Mouse (Mus musculus) hindbrain, embryonic 12.5 days (tissue): ENCODE results near the gene Lemd2. TPM values are rescaled to one million over a fixed set of nuclear protein-coding genes. Genes with fewer than 3 reads are reported as not detected.

Experiments used
- ATAC-seq: fragments of 200-750 bp; cut with Nextera tagmentation; 2 replicates; pipeline ENCODE4 v1.8.0; 2017; ENCODE audit warnings: moderate TSS enrichment; ENCODE audit not compliant: low FRiP score
- H3K27ac ChIP-seq: fragments of 300-500 bp; sonication (generic); 2 replicates; pipeline ENCODE4 v1.5.1; 2016; ENCODE audit warnings: mild to moderate bottlenecking
- H3K27me3 ChIP-seq: fragments of 300-500 bp; sonication (generic); 2 replicates; pipeline ENCODE4 v1.6.1; 2016; ENCODE audit warnings: mild to moderate bottlenecking
- H3K36me3 ChIP-seq: fragments of 300-500 bp; sonication (generic); 2 replicates; pipeline ENCODE4 v1.6.1; 2016; ENCODE audit warnings: mild to moderate bottlenecking
- H3K4me1 ChIP-seq: fragments of 300-500 bp; sonication (generic); 2 replicates; pipeline ENCODE4 v1.6.1; 2016
- H3K4me2 ChIP-seq: fragments of 300-500 bp; sonication (generic); replicated peaks from 2 replicates; pipeline ENCODE4 v1.6.1; 2016; ENCODE audit warnings: mild to moderate bottlenecking
- H3K4me3 ChIP-seq: fragments of 300-500 bp; sonication (generic); 2 replicates; pipeline ENCODE4 v1.5.1; 2016; ENCODE audit warnings: mild to moderate bottlenecking
- H3K9ac ChIP-seq: fragments of 300-500 bp; sonication (generic); 2 replicates; pipeline ENCODE4 v1.6.1; 2016; ENCODE audit warnings: mild to moderate bottlenecking, moderate library complexity
- H3K9me3 ChIP-seq: fragments of 300-500 bp; sonication (generic); replicated peaks from 2 replicates; pipeline ENCODE4 v1.6.1; 2016; ENCODE audit warnings: mild to moderate bottlenecking
- WGBS: fragments of 180-500 bp; shearing (Covaris S2); methylation state at CpG from one replicate; pipeline ENCODE4 v1.1.7; 2016; 5-methylcytosine and 5-hydroxymethylcytosine counted together
- polyA plus RNA-seq: library from polyadenylated mRNA; unstranded; fragments of >200 nt; fragmentation: Nextera tagmentation; extraction: Ambion mirVana; gene quantifications from 2 replicates; pipeline ENCODE4 v1.2.1, GENCODE M21; 2016

The Lemd2 gene
- polyA plus RNA-seq, 1 experiment from 2014 or later = 38.2 TPM

- no peaks in the 10 kb centered on the region for H3K27me3 ChIP-seq
- H3K27ac ChIP-seq = no peak overlapping the region
- no peak for ATAC-seq
- 81% methylated on average over 6 of the region's 6 CpGs for WGBS
- H3K4me3 ChIP-seq = no peak overlapping the region
- H3K36me3 ChIP-seq = no peaks in the 10 kb centered on the region
- H3K4me2 ChIP-seq = no peak overlapping the region
- peaks cover 9% of the 10 kb centered on the region for H3K4me1 ChIP-seq
- no peak overlapping the region for H3K9ac ChIP-seq
- H3K9me3 ChIP-seq = no peaks in the 10 kb centered on the region
These were observed 37.4 kb downstream of the Lemd2 start for GRCm38 (mm10) chr17:27166901-27167300.

GRCm38 (mm10) chr17:27165054-27165773 is 39.1 kb downstream of the Lemd2 start:
- H3K4me2 ChIP-seq = no peak overlapping the region
- no peak overlapping the region for H3K9ac ChIP-seq
- ATAC-seq = no peak
- no peaks in the 10 kb centered on the region for H3K9me3 ChIP-seq
- H3K4me1 ChIP-seq = peaks cover 9% of the 10 kb centered on the region
- no peak overlapping the region for H3K27ac ChIP-seq
- no peaks in the 10 kb centered on the region for H3K36me3 ChIP-seq
- no peaks in the 10 kb centered on the region for H3K27me3 ChIP-seq
- 72% methylated on average over 8 of the region's 8 CpGs for WGBS
- no peak overlapping the region for H3K4me3 ChIP-seq

GRCm38 (mm10) chr17:27160905-27161304 is 43.4 kb downstream of the Lemd2 start:
- Histone ChIP-seq H3K9me3 (no peaks in the 10 kb centered on the region), H3K27ac (no peak overlapping the region), H3K9ac (no peak overlapping the region), H3K4me3 (no peak overlapping the region), H3K36me3 (no peaks in the 10 kb centered on the region), H3K4me1 (peaks cover 7% of the 10 kb centered on the region; the same call in 1 of the 2 replicates), H3K4me2 (no peak overlapping the region), H3K27me3 (0 out of 2 replicates have a peak, but pooled peaks cover 3% of the 10 kb centered on the region)
- ATAC-seq = no peak
- 80% methylated on average over 4 of the region's 4 CpGs for WGBS

- WGBS = 78% methylated on average over 7 of the region's 7 CpGs
These were observed 45.1 kb downstream of the Lemd2 start for GRCm38 (mm10) chr17:27159169-27159568.

GRCm38 (mm10) chr17:27158439-27158838 is 45.8 kb downstream of the Lemd2 start:
- 0 out of 2 replicates have a peak, but pooled peaks cover 3% of the 10 kb centered on the region for H3K27me3 ChIP-seq
- H3K4me1 ChIP-seq = peaks cover 13% of the 10 kb centered on the region
- 83% methylated on average over 6 of the region's 6 CpGs for WGBS
- no peak overlapping the region for H3K4me3 ChIP-seq
- H3K9ac ChIP-seq = no peak overlapping the region
- H3K27ac ChIP-seq = no peak overlapping the region
- no peak for ATAC-seq
- no peaks in the 10 kb centered on the region for H3K9me3 ChIP-seq
- H3K4me2 ChIP-seq = no peak overlapping the region
- no peaks in the 10 kb centered on the region for H3K36me3 ChIP-seq

More at GRCm38 (mm10) chr17:27159169-27159568, 45.1 kb downstream of the Lemd2 start:
- no peaks in the 10 kb centered on the region for H3K36me3 ChIP-seq
- no peaks in the 10 kb centered on the region for H3K9me3 ChIP-seq
- H3K4me1 ChIP-seq = peaks cover 8% of the 10 kb centered on the region
- H3K27ac ChIP-seq = no peak overlapping the region
- no peak for ATAC-seq
- H3K4me3 ChIP-seq = no peak overlapping the region
- H3K9ac ChIP-seq = no peak overlapping the region
- H3K4me2 ChIP-seq = no peak overlapping the region
- 0 out of 2 replicates have a peak, but pooled peaks cover 3% of the 10 kb centered on the region for H3K27me3 ChIP-seq

- no peak overlapping the region for H3K27ac ChIP-seq
- 0 out of 2 replicates have a peak, but pooled peaks cover 5% of the 10 kb centered on the region for H3K27me3 ChIP-seq
- H3K4me3 ChIP-seq = no peak overlapping the region
- ATAC-seq = no peak
- whole genome bisulfite sequencing = 78% methylated on average over 8 of the region's 8 CpGs
- H3K4me1 ChIP-seq = peaks cover 17% of the 10 kb centered on the region
- H3K4me2 ChIP-seq = no peak overlapping the region
- no peaks in the 10 kb centered on the region for H3K36me3 ChIP-seq
- H3K9ac ChIP-seq = no peak overlapping the region
- no peaks in the 10 kb centered on the region for H3K9me3 ChIP-seq
These were observed 48.5 kb downstream of the Lemd2 start for GRCm38 (mm10) chr17:27155752-27156151.

- no peak overlapping the region for H3K4me3 ChIP-seq
- no peaks in the 10 kb centered on the region for H3K9me3 ChIP-seq
- ATAC-seq = no peak
- 83% methylated on average over 6 of the region's 6 CpGs for WGBS
- H3K9ac ChIP-seq = no peak overlapping the region
- H3K4me1 ChIP-seq = peaks cover 24% of the 10 kb centered on the region
- no peak overlapping the region for H3K4me2 ChIP-seq
- H3K36me3 ChIP-seq = no peaks in the 10 kb centered on the region
- 0 out of 2 replicates have a peak, but pooled peaks cover 5% of the 10 kb centered on the region for H3K27me3 ChIP-seq
- H3K27ac ChIP-seq = no peak overlapping the region
These were observed 49.4 kb downstream of the Lemd2 start for GRCm38 (mm10) chr17:27154881-27155280.

- Histone ChIP-seq H3K9me3 (no peaks in the 10 kb centered on the region), H3K27me3 (0 out of 2 replicates have a peak, but pooled peaks cover 5% of the 10 kb centered on the region), H3K4me3 (no peak overlapping the region), H3K36me3 (no peaks in the 10 kb centered on the region), H3K4me2 (no peak overlapping the region), H3K4me1 (peaks cover 30% of the 10 kb centered on the region), H3K9ac (0 out of 2 replicates have a peak overlapping the region, but pooled peaks have one; percentile 23), H3K27ac (no peak overlapping the region)
- WGBS = 89% methylated on average over 14 of the region's 14 CpGs
- ATAC-seq = no peak
These were observed 50.0 kb downstream of the Lemd2 start for GRCm38 (mm10) chr17:27154256-27154655.

- Histone ChIP-seq H3K27ac (no peak overlapping the region), H3K4me3 (no peak overlapping the region), H3K4me2 (no peak overlapping the region), H3K9me3 (no peaks in the 10 kb centered on the region), H3K9ac (0 out of 2 replicates have a peak overlapping the region, but pooled peaks have one; percentile 23), H3K4me1 (peaks cover 33% of the 10 kb centered on the region), H3K36me3 (no peaks in the 10 kb centered on the region), H3K27me3 (0 out of 2 replicates have a peak, but pooled peaks cover 5% of the 10 kb centered on the region)
- no peak for ATAC-seq
- 63% methylated on average over 9 of the region's 9 CpGs for WGBS
These were observed 50.5 kb downstream of the Lemd2 start for GRCm38 (mm10) chr17:27153773-27154193.

GRCm38 (mm10) chr17:27152976-27153723 is 51.1 kb downstream of the Lemd2 start:
- no peaks in the 10 kb centered on the region for H3K36me3 ChIP-seq
- no peaks in the 10 kb centered on the region for H3K9me3 ChIP-seq
- H3K9ac ChIP-seq = no peak overlapping the region
- ATAC-seq = no peak
- H3K4me3 ChIP-seq = no peak overlapping the region
- 55% methylated on average over 8 of the region's 8 CpGs for WGBS
- H3K27ac ChIP-seq = no peak overlapping the region
- H3K4me1 ChIP-seq = peaks cover 39% of the 10 kb centered on the region
- H3K4me2 ChIP-seq = no peak overlapping the region
- 0 out of 2 replicates have a peak, but pooled peaks cover 2% of the 10 kb centered on the region for H3K27me3 ChIP-seq

- WGBS = 66% methylated on average over 8 of the region's 8 CpGs
These were observed 52.9 kb downstream of the Lemd2 start for GRCm38 (mm10) chr17:27151411-27151810.

GRCm38 (mm10) chr17:27150871-27151270 is 53.4 kb downstream of the Lemd2 start:
- Histone ChIP-seq H3K4me3 (no peak overlapping the region), H3K4me1 (peaks cover 48% of the 10 kb centered on the region), H3K9me3 (no peaks in the 10 kb centered on the region), H3K9ac (no peak overlapping the region), H3K27ac (no peak overlapping the region), H3K4me2 (no peak overlapping the region), H3K36me3 (no peaks in the 10 kb centered on the region), H3K27me3 (0 out of 2 replicates have a peak, but pooled peaks cover 2% of the 10 kb centered on the region)
- 75% methylated on average over 7 of the region's 7 CpGs for WGBS
- no peak for ATAC-seq

More at GRCm38 (mm10) chr17:27151411-27151810, 52.9 kb downstream of the Lemd2 start:
- Histone ChIP-seq H3K4me3 (no peak overlapping the region), H3K27ac (no peak overlapping the region), H3K4me2 (no peak overlapping the region), H3K9me3 (no peaks in the 10 kb centered on the region), H3K36me3 (no peaks in the 10 kb centered on the region), H3K4me1 (peaks cover 46% of the 10 kb centered on the region), H3K9ac (no peak overlapping the region), H3K27me3 (0 out of 2 replicates have a peak, but pooled peaks cover 2% of the 10 kb centered on the region)
- no peak for ATAC-seq
